Mouse (Mus musculus) B cell, adult 2 months (primary cell): ENCODE measurements around the gene Olfr980.
"Not testable (repeated sequence)": the region's sequence is repeated elsewhere in the genome, so short reads cannot be mapped to it uniquely, and the experiment has no call there.

Experiments
- DNase-seq, 2 experiments: peaks; one replicate each; pipeline ENCODE4 v3.0.0; 2022

Gene Olfr980

DNA sequence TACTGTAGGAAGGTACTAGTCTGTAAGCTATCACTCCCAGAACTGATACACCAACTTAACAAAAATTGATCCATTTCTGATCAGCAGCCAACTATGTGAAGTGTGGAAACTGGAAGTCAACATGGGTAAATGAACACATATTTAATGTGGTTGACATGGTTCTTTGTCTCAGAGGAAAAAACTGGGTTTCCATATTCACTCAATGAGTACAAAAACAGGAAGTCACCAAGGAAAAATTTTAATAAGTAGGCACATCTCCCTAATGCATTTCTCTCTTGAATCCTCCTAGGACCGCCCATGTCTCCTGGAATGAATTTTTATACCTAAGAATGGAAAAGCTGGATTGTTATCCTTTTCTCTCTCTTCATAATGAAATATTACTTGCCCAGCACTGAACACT is at the start of gene Olfr980:
Gene Olfr980, minus strand, starts transcription at position 101 of the 400 bp plus-strand sequence.
- no peak for DNase-seq

DNA sequence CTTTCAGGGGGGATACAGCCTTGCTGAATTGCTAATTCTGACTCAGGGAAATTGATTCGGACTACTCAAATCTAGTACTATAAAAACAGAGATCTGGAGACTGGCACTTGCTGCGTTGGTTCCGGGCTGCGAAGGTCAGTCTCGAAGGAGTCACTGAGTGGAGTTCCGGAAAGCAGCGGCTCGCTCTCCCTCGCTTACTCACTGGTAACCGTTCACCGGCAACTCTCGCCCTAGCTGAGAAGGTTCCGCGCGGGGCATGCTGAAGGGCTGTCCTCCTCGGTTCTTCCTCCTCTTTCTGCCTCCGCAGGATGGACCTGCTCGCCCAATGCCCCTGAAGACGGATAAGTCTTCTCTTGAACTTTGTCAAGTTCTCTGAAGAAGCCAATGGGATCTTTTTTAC is 40.8 kb upstream of the Olfr980 start:
- DNase-seq: no peak

DNA sequence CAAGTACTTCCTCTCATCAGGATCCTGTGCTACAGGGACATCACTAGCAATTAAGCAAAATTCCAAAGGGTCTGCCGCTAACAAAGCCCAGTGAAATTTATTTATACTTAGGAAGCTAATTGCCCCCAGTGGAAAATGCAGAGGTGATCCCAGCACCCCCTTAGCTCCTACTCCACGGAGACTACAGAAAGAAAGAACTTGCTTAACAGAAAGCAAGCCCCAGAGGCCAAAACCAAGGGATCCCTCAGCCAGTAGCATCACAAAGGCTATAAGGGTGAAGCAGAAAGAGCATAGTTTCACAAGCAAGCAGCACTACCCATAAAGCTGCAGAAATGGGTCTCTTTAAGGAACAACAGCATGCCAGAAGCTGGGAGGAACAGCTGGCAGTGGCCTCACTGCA is 11.8 kb upstream of the Olfr980 start, which contains the start of gene Olfr981:
Gene Olfr981, plus strand, starts transcription at position 301 of the 400 bp plus-strand sequence.
- DNase-seq: no peak

DNA sequence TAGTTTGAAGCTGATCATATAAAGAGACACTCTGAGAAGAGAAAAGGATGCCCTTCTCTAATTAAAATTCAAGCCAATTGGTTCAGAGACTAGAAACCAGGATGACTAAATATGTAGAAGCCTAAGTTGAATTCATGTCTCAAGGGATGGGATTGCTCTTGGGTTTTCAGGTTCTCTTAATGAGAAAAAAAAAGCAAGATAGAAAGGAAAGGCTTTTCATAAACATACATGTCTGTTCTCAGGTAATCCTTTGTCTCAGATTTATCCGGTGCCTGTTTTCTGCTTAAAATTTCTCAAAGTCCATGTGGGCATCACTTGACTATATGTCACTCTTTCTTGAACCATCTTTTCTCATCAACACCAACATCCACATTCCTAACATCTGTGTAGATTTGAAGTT is 6.0 kb downstream of the Olfr980 start, which contains the start of gene Olfr979:
Gene Olfr979, minus strand, starts transcription at position 101 of the 400 bp plus-strand sequence.
- DNase-seq: no peak

DNA sequence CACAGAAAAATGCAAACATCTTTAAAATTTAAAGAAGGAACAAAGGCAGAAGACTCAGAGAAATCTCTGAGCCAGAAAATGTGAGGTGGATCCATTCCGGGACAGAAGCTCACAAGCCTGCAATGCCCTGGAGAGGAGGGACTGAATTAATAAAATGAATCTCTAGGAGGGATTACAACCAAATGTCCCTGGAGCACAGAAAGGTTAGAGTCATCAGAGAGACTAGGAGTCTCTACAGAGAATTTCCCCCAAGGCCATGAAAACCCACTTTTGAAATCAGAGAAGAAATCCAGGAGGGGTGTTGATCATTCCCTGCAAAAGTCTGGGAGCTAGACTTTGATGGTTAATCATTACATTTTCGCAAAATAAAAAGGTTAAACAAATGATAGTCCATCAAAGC is 17.6 kb downstream of the Olfr980 start, which contains the start of gene Olfr978:
Gene Olfr978, plus strand, starts transcription at position 301 of the 400 bp plus-strand sequence.
- DNase-seq: no peak

DNA sequence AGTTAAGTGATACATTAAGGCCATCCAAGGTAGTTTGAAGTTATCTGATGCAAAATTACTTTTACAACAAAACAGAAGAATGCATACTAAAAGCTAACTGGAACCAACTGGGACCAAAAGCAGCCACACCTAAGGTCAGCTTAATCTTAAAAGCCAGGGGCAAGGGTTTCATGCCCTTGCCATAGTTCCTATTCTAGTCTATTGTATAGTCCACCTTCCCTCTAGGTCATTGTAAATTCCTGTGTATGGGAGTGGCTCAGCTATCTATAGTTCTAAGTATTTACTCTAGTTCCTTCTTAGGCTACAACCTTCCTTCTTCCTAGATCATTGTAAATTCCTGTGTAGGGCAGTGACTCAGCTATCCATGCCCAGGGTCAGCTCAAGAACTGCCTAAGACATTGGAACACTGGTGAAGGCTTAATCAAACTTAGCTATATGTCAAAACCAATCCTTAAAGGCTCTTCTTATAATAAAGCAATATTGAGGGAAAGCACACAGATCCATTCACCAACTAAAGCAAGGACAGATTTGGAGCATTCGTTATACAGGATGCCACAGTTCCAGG is 32.7 kb downstream of the Olfr980 start:
- DNase-seq: not testable (repeated sequence)

DNA sequence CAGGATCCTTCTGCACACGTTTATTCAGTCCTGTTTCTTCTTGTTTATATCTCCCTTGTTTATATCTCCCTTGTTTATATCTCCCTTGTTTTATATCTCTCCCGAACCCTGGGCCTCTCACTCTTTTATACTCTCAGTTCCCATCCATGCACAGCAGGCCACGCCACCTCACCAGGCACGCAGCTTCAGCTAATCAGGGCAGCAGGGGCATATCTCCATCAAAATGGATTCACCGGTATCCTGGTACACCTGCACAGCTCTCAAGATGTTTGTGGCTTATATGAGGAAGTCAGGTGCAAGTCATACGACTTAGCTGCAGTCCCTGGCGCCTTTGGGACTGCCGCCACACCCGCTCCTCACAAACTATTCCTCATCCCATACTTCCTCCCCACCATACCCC is 48.3 kb downstream of the Olfr980 start, which contains the start of gene Olfr976:
Gene Olfr976, minus strand, starts transcription at position 101 of the 400 bp plus-strand sequence.
- DNase-seq: not testable (repeated sequence)
